Comparison of ENCODE assay signal across 19 mouse cellular contexts in genomic region chr11:87719526-87719925, GRCm38 (mm10). TPM values are rescaled to one million over a fixed set of nuclear protein-coding genes. Genes with fewer than 3 reads are reported as not detected.
A peak's percentile ranks its signal among the peaks of the same experiment; 100 is the strongest.
DNase-seq lines count a peak whose midpoint lies in the region; ATAC-seq and TF ChIP-seq lines count a peak whose summit lies in the region.
"Had no signal": no experiment of that assay in that cellular context is flagged by ENCODE, and none has a peak within 500 bp of the region (broad histone marks: within the 10 kb centered on the region; RNA-seq: fewer than 3 reads in every experiment).

No protein-coding gene starts in this region.

- no peaks in the 10 kb centered on the region for H3K9me3 ChIP-seq in forebrain, embryonic 10.5 days
- H3K9me3 ChIP-seq in forebrain, embryonic 14.5 days (replicated peaks; ENCODE audit: control insufficient read depth, low read length), result no peaks in the 10 kb centered on the region
- H3K9me3 ChIP-seq in midbrain, embryonic 13.5 days, result no peaks in the 10 kb centered on the region
- H3K9me3 ChIP-seq in midbrain, embryonic 15.5 days, result no peaks in the 10 kb centered on the region
- H3K9me3 ChIP-seq in midbrain, embryonic 16.5 days (replicated peaks; ENCODE audit: control insufficient read depth, low read length, poor library complexity, severe bottlenecking), result no peaks in the 10 kb centered on the region
- H3K9me3 ChIP-seq: forebrain, embryonic 15.5 days had no signal

- H3K27me3 ChIP-seq in forebrain, embryonic 10.5 days (ENCODE audit: poor library complexity, severe bottlenecking), result 0 out of 2 replicates have a peak, but pooled peaks cover 6% of the 10 kb centered on the region
- H3K27me3 ChIP-seq in forebrain, embryonic 14.5 days (replicated peaks; ENCODE audit: control insufficient read depth, insufficient read depth, low read length), result no peaks in the 10 kb centered on the region
- H3K27me3 ChIP-seq in midbrain, embryonic 13.5 days, result no peaks in the 10 kb centered on the region
- no peaks in the 10 kb centered on the region for H3K27me3 ChIP-seq in midbrain, embryonic 15.5 days (replicated peaks)
- no peaks in the 10 kb centered on the region for H3K27me3 ChIP-seq in midbrain, embryonic 16.5 days (ENCODE audit: control insufficient read depth, insufficient read depth, low read depth, low read length)
- H3K27me3 ChIP-seq in heart, adult 2 months (ENCODE audit: control insufficient read depth, insufficient read depth, low read length), result no peaks in the 10 kb centered on the region; the same call in 1 of the 2 replicates
- H3K27me3 ChIP-seq: forebrain, embryonic 15.5 days had no signal

- H3K4me1 ChIP-seq in forebrain, embryonic 10.5 days, result peaks cover 10% of the 10 kb centered on the region
- no peaks in the 10 kb centered on the region for H3K4me1 ChIP-seq in forebrain, embryonic 14.5 days (ENCODE audit: control insufficient read depth, insufficient read depth, low read length)
- 0 out of 2 replicates have a peak, but pooled peaks cover 6% of the 10 kb centered on the region for H3K4me1 ChIP-seq in midbrain, embryonic 13.5 days (replicated peaks)
- no peaks in the 10 kb centered on the region for H3K4me1 ChIP-seq in midbrain, embryonic 15.5 days
- H3K4me1 ChIP-seq in midbrain, embryonic 16.5 days (ENCODE audit: control insufficient read depth, insufficient read depth, low read length), result no peaks in the 10 kb centered on the region
- H3K4me1 ChIP-seq in heart, adult 2 months (ENCODE audit: control insufficient read depth, insufficient read depth, low read length), result no peaks in the 10 kb centered on the region
- H3K4me1 ChIP-seq: forebrain, embryonic 15.5 days had no signal

- WGBS in forebrain, embryonic 10.5 days, result 71% methylated on average over 7 of the region's 7 CpGs
- WGBS in forebrain, embryonic 14.5 days, result 72% methylated on average over 7 of the region's 7 CpGs
- 54% methylated on average over 7 of the region's 7 CpGs for WGBS in midbrain, embryonic 13.5 days
- 44% methylated on average over 7 of the region's 7 CpGs for WGBS in midbrain, embryonic 15.5 days
- 56% methylated on average over 7 of the region's 7 CpGs for WGBS in midbrain, embryonic 16.5 days
- WGBS in heart, adult 2 months, result 73% methylated on average over 7 of the region's 7 CpGs

- no peak for TF ChIP-seq POLR2A in heart, adult 2 months (IDR thresholded peaks at IDR 0.05; ENCODE audit: insufficient read depth, low read depth, low read length)

- H3K4me3 ChIP-seq in forebrain, embryonic 10.5 days, result no peak overlapping the region
- H3K4me3 ChIP-seq in forebrain, embryonic 14.5 days (ENCODE audit: low read depth, low read length), result no peak overlapping the region
- H3K4me3 ChIP-seq in midbrain, embryonic 13.5 days (replicated peaks), result no peak overlapping the region
- H3K4me3 ChIP-seq in midbrain, embryonic 15.5 days, result no peak overlapping the region
- no peak overlapping the region for H3K4me3 ChIP-seq in midbrain, embryonic 16.5 days (ENCODE audit: low read depth, low read length)
- H3K4me3 ChIP-seq in heart, adult 2 months, result no peak overlapping the region
- H3K4me3 ChIP-seq: forebrain, embryonic 15.5 days; layer of hippocampus, adult 2 months had no signal

- DNase-seq in forebrain, embryonic 10.5 days (ENCODE audit: extremely low spot score, low spot score), result no peak
- no peak for DNase-seq in forebrain, embryonic 14.5 days (ENCODE audit: low spot score)
- peak; percentile 48 for DNase-seq in CD4-positive, CD25-positive, alpha-beta regulatory T cell, adult 2 months (ENCODE audit: low read depth, low spot score)
- DNase-seq in layer of hippocampus, postnatal 10 days (ENCODE audit: low spot score in 2 of 2), result no peak
- DNase-seq in heart, adult 2 months, result no peak
- DNase-seq: cerebellum, adult 9-10 months; gastrocnemius, postnatal 25 days; kidney, adult 2 months; kidney, postnatal 10 days; lung, adult 18-20 months; lung, postnatal 14 days; right cerebral cortex, postnatal 25 days had no signal

- H3K36me3 ChIP-seq in forebrain, embryonic 10.5 days (replicated peaks), result no peaks in the 10 kb centered on the region
- no peaks in the 10 kb centered on the region for H3K36me3 ChIP-seq in forebrain, embryonic 14.5 days (ENCODE audit: control insufficient read depth, insufficient read depth, low read length)
- no peaks in the 10 kb centered on the region for H3K36me3 ChIP-seq in midbrain, embryonic 13.5 days
- H3K36me3 ChIP-seq in midbrain, embryonic 15.5 days (replicated peaks), result no peaks in the 10 kb centered on the region
- H3K36me3 ChIP-seq in midbrain, embryonic 16.5 days (ENCODE audit: control insufficient read depth, insufficient read depth, low read length), result no peaks in the 10 kb centered on the region
- no peaks in the 10 kb centered on the region for H3K36me3 ChIP-seq in heart, adult 2 months (ENCODE audit: control insufficient read depth, insufficient read depth, low read length)
- H3K36me3 ChIP-seq: forebrain, embryonic 15.5 days had no signal

- no peak for TF ChIP-seq CTCF in heart, adult 2 months (IDR thresholded peaks at IDR 0.05)

- no peak for ATAC-seq in forebrain, embryonic 14.5 days
- no peak for ATAC-seq in midbrain, embryonic 13.5 days
- no peak for ATAC-seq in midbrain, embryonic 15.5 days (replicated peaks)
- ATAC-seq in midbrain, embryonic 16.5 days, result no peak
- ATAC-seq: forebrain, embryonic 15.5 days had no signal

- H3K79me2 ChIP-seq in heart, adult 2 months (replicated peaks; ENCODE audit: control insufficient read depth, insufficient read depth, low read length), result no peaks in the 10 kb centered on the region

- no peak overlapping the region for H3K4me2 ChIP-seq in forebrain, embryonic 14.5 days (ENCODE audit: low read length)
- H3K4me2 ChIP-seq in midbrain, embryonic 13.5 days (replicated peaks), result no peak overlapping the region
- H3K4me2 ChIP-seq in midbrain, embryonic 15.5 days, result no peak overlapping the region
- no peak overlapping the region for H3K4me2 ChIP-seq in midbrain, embryonic 16.5 days (ENCODE audit: low read length)
- H3K4me2 ChIP-seq: forebrain, embryonic 15.5 days had no signal

- TF ChIP-seq EP300 in heart, adult 2 months (IDR thresholded peaks at IDR 0.05; ENCODE audit: insufficient read depth, low read depth, low read length), result no peak

- H3K27ac ChIP-seq in forebrain, embryonic 10.5 days, result 0 out of 2 replicates have a peak overlapping the region, but pooled peaks have one; percentile 32
- no peak overlapping the region for H3K27ac ChIP-seq in forebrain, embryonic 14.5 days (ENCODE audit: low read depth, low read length)
- H3K27ac ChIP-seq in midbrain, embryonic 13.5 days, result no peak overlapping the region; the same call in 1 of the 2 replicates
- no peak overlapping the region for H3K27ac ChIP-seq in midbrain, embryonic 15.5 days
- no peak overlapping the region for H3K27ac ChIP-seq in midbrain, embryonic 16.5 days (ENCODE audit: low read length)
- no peak overlapping the region for H3K27ac ChIP-seq in heart, adult 2 months
- H3K27ac ChIP-seq: forebrain, embryonic 15.5 days; layer of hippocampus, adult 2 months; stomach, postnatal 0 days had no signal

- H3K9ac ChIP-seq in forebrain, embryonic 14.5 days (ENCODE audit: low read length), result no peak overlapping the region
- H3K9ac ChIP-seq in midbrain, embryonic 13.5 days (replicated peaks), result 0 out of 2 replicates have a peak overlapping the region, but pooled peaks have one; percentile 19
- no peak overlapping the region for H3K9ac ChIP-seq in midbrain, embryonic 15.5 days
- H3K9ac ChIP-seq in midbrain, embryonic 16.5 days (ENCODE audit: low read depth, low read length), result peak overlapping the region; percentile 46; the same call in 1 of the 2 replicates
- no peak overlapping the region for H3K9ac ChIP-seq in heart, adult 2 months (ENCODE audit: low read depth, low read length)
- H3K9ac ChIP-seq: forebrain, embryonic 15.5 days had no signal

- intact Hi-C loops in heart, adult 2 months (cut with DNase I), result no loop called here

RNA-seq across cellular contexts. Expression of gene Supt4a, which starts 17.8 kb away (rescaled TPM):
- 153 and 160 TPM in 2 replicates for polyA plus RNA-seq in forebrain, embryonic 10.5 days (2016; fragmentation: Nextera tagmentation; extraction: Ambion mirVana)
- polyA plus RNA-seq in forebrain, embryonic 14.5 days (2014; fragmentation: Nextera tagmentation; extraction: Ambion mirVana), result 160 and 203 TPM in 2 replicates
- polyA plus RNA-seq in midbrain, embryonic 13.5 days (2015; fragmentation: Nextera tagmentation; extraction: Ambion mirVana), result 165 and 177 TPM in 2 replicates
- polyA plus RNA-seq in midbrain, embryonic 15.5 days (2015; fragmentation: Nextera tagmentation; extraction: Ambion mirVana), result 136 and 137 TPM in 2 replicates
- polyA plus RNA-seq in midbrain, embryonic 16.5 days (2015; fragmentation: Nextera tagmentation; extraction: Ambion mirVana), result 127 TPM in 2 replicates
- 10 to 100 TPM; 56.1 to 59.9 TPM for total RNA-seq in layer of hippocampus, postnatal 10 days (2021)
- total RNA-seq in heart, adult 2 months (2021), result 10 to 100 TPM; 41.4 to 44.6 TPM
- 47.5 and 80.4 TPM in 2 replicates for polyA plus RNA-seq in heart, adult 2 months (2012; rRNA removed)

RNA-seq across cellular contexts. Expression of gene Tspoap1, which starts 40.8 kb away (rescaled TPM):
- polyA plus RNA-seq in forebrain, embryonic 10.5 days (2016; fragmentation: Nextera tagmentation; extraction: Ambion mirVana), result 11.0 and 11.1 TPM in 2 replicates
- polyA plus RNA-seq in forebrain, embryonic 14.5 days (2014; fragmentation: Nextera tagmentation; extraction: Ambion mirVana), result 13.5 and 20.2 TPM in 2 replicates
- 41.1 and 48.7 TPM in 2 replicates for polyA plus RNA-seq in midbrain, embryonic 13.5 days (2015; fragmentation: Nextera tagmentation; extraction: Ambion mirVana)
- polyA plus RNA-seq in midbrain, embryonic 15.5 days (2015; fragmentation: Nextera tagmentation; extraction: Ambion mirVana), result 65.8 and 72.5 TPM in 2 replicates
- 62.6 and 68.5 TPM in 2 replicates for polyA plus RNA-seq in midbrain, embryonic 16.5 days (2015; fragmentation: Nextera tagmentation; extraction: Ambion mirVana)
- total RNA-seq in layer of hippocampus, postnatal 10 days (2021), result 100 to 1,000 TPM; 149 to 174 TPM
- total RNA-seq in heart, adult 2 months (2021), result not detected
- 0.09 and 0.66 TPM in 2 replicates for polyA plus RNA-seq in heart, adult 2 months (2012; rRNA removed)

RNA-seq across cellular contexts. Expression of gene Rnf43, which starts 57.0 kb away (rescaled TPM):
- polyA plus RNA-seq in forebrain, embryonic 10.5 days (2016; fragmentation: Nextera tagmentation; extraction: Ambion mirVana), result 1.1 and 1.9 TPM in 2 replicates
- polyA plus RNA-seq in forebrain, embryonic 14.5 days (2014; fragmentation: Nextera tagmentation; extraction: Ambion mirVana), result 0.63 and 1.1 TPM in 2 replicates
- polyA plus RNA-seq in midbrain, embryonic 13.5 days (2015; fragmentation: Nextera tagmentation; extraction: Ambion mirVana), result 0.67 and 0.92 TPM in 2 replicates
- polyA plus RNA-seq in midbrain, embryonic 15.5 days (2015; fragmentation: Nextera tagmentation; extraction: Ambion mirVana), result 0.83 and 1.2 TPM in 2 replicates
- polyA plus RNA-seq in midbrain, embryonic 16.5 days (2015; fragmentation: Nextera tagmentation; extraction: Ambion mirVana), result 0.68 and 1.4 TPM in 2 replicates
- 1 to 10 TPM; 3.8 to 4.0 TPM for total RNA-seq in layer of hippocampus, postnatal 10 days (2021)
- total RNA-seq in heart, adult 2 months (2021), result under 1 TPM; 0.42 to 0.45 TPM
- polyA plus RNA-seq in heart, adult 2 months (2012; rRNA removed), result 0.15 and 0.31 TPM in 2 replicates
- total RNA-seq: hematopoietic stem cell, adult 5-6 weeks had no signal

Comparison
In these comparisons a context has a peak if more than half of its experiments do, and no peak if none do; other contexts are left out.
1. H3K9ac ChIP-seq: peak in midbrain, embryonic 13.5 days (single experiment) and midbrain, embryonic 16.5 days (single experiment); none in forebrain, embryonic 14.5 days (single experiment), midbrain, embryonic 15.5 days (single experiment) and heart, adult 2 months (single experiment).